Mouse (Mus musculus) midbrain, embryonic 10.5 days (tissue): Measurements from ENCODE around the gene Msi1. TPM values are rescaled to one million over a fixed set of nuclear protein-coding genes. Genes with fewer than 3 reads are reported as not detected.

Experiments used
- DNase-seq: peaks from one replicate; pipeline ENCODE4 v3.0.0-alpha.2; 2017; ENCODE audit warnings: low spot score
- H3K27ac ChIP-seq: fragments of 300-500 bp; sonication (generic); replicated peaks from 2 replicates; pipeline ENCODE4 v1.5.1; 2016; ENCODE audit warnings: mild to moderate bottlenecking
- H3K27me3 ChIP-seq: fragments of 300-500 bp; sonication (generic); 2 replicates; pipeline ENCODE4 v1.6.1; 2016; ENCODE audit warnings: low read depth, mild to moderate bottlenecking; ENCODE audit not compliant: poor library complexity, severe bottlenecking
- H3K36me3 ChIP-seq: fragments of 300-500 bp; sonication (generic); 2 replicates; pipeline ENCODE4 v1.6.1; 2016; ENCODE audit warnings: mild to moderate bottlenecking, moderate library complexity
- H3K4me1 ChIP-seq: fragments of 300-500 bp; sonication (generic); 2 replicates; pipeline ENCODE4 v1.6.1; 2016
- H3K4me3 ChIP-seq: fragments of 300-500 bp; sonication (generic); 2 replicates; pipeline ENCODE4 v1.5.1; 2016; ENCODE audit warnings: mild to moderate bottlenecking, moderate library complexity
- H3K9me3 ChIP-seq: fragments of 300-500 bp; sonication (generic); replicated peaks from 2 replicates; pipeline ENCODE4 v1.6.1; 2016; ENCODE audit warnings: mild to moderate bottlenecking
- WGBS: fragments of 180-500 bp; shearing (Covaris S2); methylation state at CpG from one replicate; pipeline ENCODE4 v1.1.7; 2016; 5-methylcytosine and 5-hydroxymethylcytosine counted together
- polyA plus RNA-seq: library from polyadenylated mRNA; unstranded; fragments of >200 nt; fragmentation: Nextera tagmentation; extraction: Ambion mirVana; gene quantifications from 2 replicates; pipeline ENCODE4 v1.2.1, GENCODE M21; 2016

The Msi1 gene
- 190 and 232 TPM in 2 replicates for polyA plus RNA-seq

GRCm38 (mm10) chr5:115429359-115430186, at the start of gene Msi1:
Gene Msi1, plus strand, starts transcription at chr5:115429599.
- H3K27me3 ChIP-seq = peaks cover 6% of the 10 kb centered on the region; the same call in 1 of the 2 replicates
- no peaks in the 10 kb centered on the region for H3K9me3 ChIP-seq
- H3K4me1 ChIP-seq = peaks cover 64% of the 10 kb centered on the region
- DNase-seq = peak; percentile 78
- H3K27ac ChIP-seq = peak within 1 kb of the TSS; percentile 100
- peaks cover 67% of the 10 kb centered on the region for H3K36me3 ChIP-seq
- WGBS = under 1% methylated on average over 75 of the region's 117 CpGs
- H3K4me3 ChIP-seq = peak within 1 kb of the TSS; percentile 100

- DNase-seq = no peak
- H3K36me3 ChIP-seq = no peaks in the 10 kb centered on the region
- no peaks in the 10 kb centered on the region for H3K27me3 ChIP-seq
- peak overlapping the region; percentile 96 for H3K27ac ChIP-seq
- no peak overlapping the region for H3K4me3 ChIP-seq
- peaks cover 65% of the 10 kb centered on the region for H3K4me1 ChIP-seq
- WGBS = 45% methylated on average over 9 of the region's 9 CpGs
- no peaks in the 10 kb centered on the region for H3K9me3 ChIP-seq
Observed at GRCm38 (mm10) chr5:115391935-115392334, 37.5 kb upstream of the Msi1 start.

GRCm38 (mm10) chr5:115392969-115393368, 36.4 kb upstream of the Msi1 start:
- H3K27me3 ChIP-seq = no peaks in the 10 kb centered on the region
- no peaks in the 10 kb centered on the region for H3K36me3 ChIP-seq
- peak overlapping the region; percentile 96 for H3K27ac ChIP-seq
- DNase-seq = no peak
- WGBS = 93% methylated on average over 1 of the region's 1 CpGs
- H3K9me3 ChIP-seq = no peaks in the 10 kb centered on the region
- peaks cover 75% of the 10 kb centered on the region for H3K4me1 ChIP-seq
- H3K4me3 ChIP-seq = no peak overlapping the region

- peak; percentile 68 for DNase-seq
- Histone ChIP-seq H3K9me3 (no peaks in the 10 kb centered on the region), H3K36me3 (no peaks in the 10 kb centered on the region), H3K4me1 (peaks cover 87% of the 10 kb centered on the region), H3K27ac (peak overlapping the region; percentile 96), H3K4me3 (peak overlapping the region; percentile 36), H3K27me3 (no peaks in the 10 kb centered on the region)
- WGBS = 2% methylated on average over 8 of the region's 8 CpGs
Observed at GRCm38 (mm10) chr5:115394223-115394622, 35.2 kb upstream of the Msi1 start.

- WGBS = 16% methylated on average over 10 of the region's 10 CpGs
- H3K27me3 ChIP-seq = no peaks in the 10 kb centered on the region
- peak overlapping the region; percentile 36 for H3K4me3 ChIP-seq
- no peaks in the 10 kb centered on the region for H3K36me3 ChIP-seq
- H3K27ac ChIP-seq = peak overlapping the region; percentile 96
- DNase-seq = no peak
- H3K4me1 ChIP-seq = peaks cover 94% of the 10 kb centered on the region
- no peaks in the 10 kb centered on the region for H3K9me3 ChIP-seq
Observed at GRCm38 (mm10) chr5:115394836-115395235, 34.6 kb upstream of the Msi1 start.

GRCm38 (mm10) chr5:115396654-115397053, 32.7 kb upstream of the Msi1 start:
- Histone ChIP-seq H3K27me3 (no peaks in the 10 kb centered on the region), H3K27ac (peak overlapping the region; percentile 96), H3K4me1 (peaks cover 95% of the 10 kb centered on the region), H3K4me3 (no peak overlapping the region), H3K36me3 (no peaks in the 10 kb centered on the region), H3K9me3 (no peaks in the 10 kb centered on the region)
- 77% methylated on average over 11 of the region's 11 CpGs for WGBS
- no peak for DNase-seq

GRCm38 (mm10) chr5:115397839-115398780, 31.3 kb upstream of the Msi1 start:
- Histone ChIP-seq H3K9me3 (no peaks in the 10 kb centered on the region), H3K27ac (peak overlapping the region; percentile 96), H3K4me1 (peaks cover 96% of the 10 kb centered on the region), H3K36me3 (no peaks in the 10 kb centered on the region), H3K4me3 (peak overlapping the region; percentile 46), H3K27me3 (no peaks in the 10 kb centered on the region)
- 1% methylated on average over 48 of the region's 48 CpGs for WGBS
- DNase-seq = peak; percentile 97

- Histone ChIP-seq H3K4me1 (peaks cover 96% of the 10 kb centered on the region), H3K4me3 (no peak overlapping the region), H3K27me3 (no peaks in the 10 kb centered on the region), H3K27ac (peak overlapping the region; percentile 96), H3K9me3 (no peaks in the 10 kb centered on the region), H3K36me3 (no peaks in the 10 kb centered on the region)
- WGBS = 88% methylated on average over 8 of the region's 8 CpGs
- DNase-seq = no peak
Observed at GRCm38 (mm10) chr5:115402063-115402462, 27.3 kb upstream of the Msi1 start.

- WGBS = 9% methylated on average over 17 of the region's 17 CpGs
- Histone ChIP-seq H3K27me3 (no peaks in the 10 kb centered on the region), H3K4me3 (peak overlapping the region; percentile 43), H3K36me3 (no peaks in the 10 kb centered on the region), H3K4me1 (peaks cover 96% of the 10 kb centered on the region), H3K27ac (peak overlapping the region; percentile 96), H3K9me3 (no peaks in the 10 kb centered on the region)
- DNase-seq = peak; percentile 77
Observed at GRCm38 (mm10) chr5:115403436-115404140, 25.8 kb upstream of the Msi1 start.

- H3K27me3 ChIP-seq = no peaks in the 10 kb centered on the region
- no peaks in the 10 kb centered on the region for H3K9me3 ChIP-seq
- WGBS = under 1% methylated on average over 18 of the region's 18 CpGs
- peak overlapping the region; percentile 96 for H3K27ac ChIP-seq
- DNase-seq = peak; percentile 88
- H3K4me1 ChIP-seq = peaks cover 89% of the 10 kb centered on the region
- peak overlapping the region; percentile 43 for H3K4me3 ChIP-seq
- H3K36me3 ChIP-seq = no peaks in the 10 kb centered on the region
Observed at GRCm38 (mm10) chr5:115404241-115404794, 25.1 kb upstream of the Msi1 start.

GRCm38 (mm10) chr5:115405205-115405604, 24.2 kb upstream of the Msi1 start:
- no peaks in the 10 kb centered on the region for H3K36me3 ChIP-seq
- DNase-seq = no peak
- H3K9me3 ChIP-seq = no peaks in the 10 kb centered on the region
- 42% methylated on average over 8 of the region's 8 CpGs for WGBS
- peaks cover 85% of the 10 kb centered on the region for H3K4me1 ChIP-seq
- H3K27ac ChIP-seq = peak overlapping the region; percentile 96
- no peaks in the 10 kb centered on the region for H3K27me3 ChIP-seq
- peak overlapping the region; percentile 43 for H3K4me3 ChIP-seq

GRCm38 (mm10) chr5:115408110-115408509, 21.3 kb upstream of the Msi1 start:
- H3K36me3 ChIP-seq = no peaks in the 10 kb centered on the region
- peak; percentile 46 for DNase-seq
- 0 out of 2 replicates have a peak overlapping the region, but pooled peaks have one; percentile 20 for H3K4me3 ChIP-seq
- H3K27ac ChIP-seq = peak overlapping the region; percentile 82
- peaks cover 61% of the 10 kb centered on the region for H3K4me1 ChIP-seq
- H3K9me3 ChIP-seq = no peaks in the 10 kb centered on the region
- no peaks in the 10 kb centered on the region for H3K27me3 ChIP-seq
- 41% methylated on average over 9 of the region's 9 CpGs for WGBS
